Mouse (Mus musculus): Measurements from ENCODE around the gene Tcaf2. TPM values are rescaled to one million over a fixed set of nuclear protein-coding genes. Genes with fewer than 3 reads are reported as not detected.

Gene Tcaf2
- total RNA-seq, 2 experiments from 2014 or later, result 4.4 to 4.6 TPM

- intact Hi-C loops (cut with DNase I; ENCODE audit: low total_unique reads), result loop anchor here (5.0 kb wide), 2 partner anchors 356 to 821 kb away; no protein-coding TSS in a partner anchor
- DNase-seq, result no peak
Measured at GRCm38 (mm10) chr6:42582741-42583487, 62.1 kb downstream of the Tcaf2 start.

- DNase-seq, result no peak
- intact Hi-C loops (cut with DNase I; ENCODE audit: low total_unique reads), result no loop called here
Measured at GRCm38 (mm10) chr6:42578678-42579077, 66.4 kb downstream of the Tcaf2 start.

GRCm38 (mm10) chr6:42577433-42577832 lies 67.6 kb downstream of the Tcaf2 start:
- intact Hi-C loops (cut with DNase I; ENCODE audit: low total_unique reads), result no loop called here
- DNase-seq, result no peak

Other genes with a start within 250 kb of the Tcaf2 start
- gene Tas2r143, start 245.0 kb downstream of the Tcaf2 start, total RNA-seq (2021), result under 1 TPM in 1 of 2 experiments, not detected in 1; 0.44 TPM
- not detected for gene Tas2r135, start 239.8 kb downstream of the Tcaf2 start, total RNA-seq (2021)
- not detected for gene Tas2r126, start 210.7 kb downstream of the Tcaf2 start, total RNA-seq (2021)
- not detected for gene Olfr458, start 180.1 kb downstream of the Tcaf2 start, total RNA-seq (2021)
- gene Olfr457, start 168.9 kb downstream of the Tcaf2 start, total RNA-seq (2021), result not detected
- gene Olfr456, start 158.0 kb downstream of the Tcaf2 start, total RNA-seq (2021), result not detected
- not detected for gene Olfr455, start 97.7 kb downstream of the Tcaf2 start, total RNA-seq (2021)
- not detected for gene Tcaf3, start 47.6 kb downstream of the Tcaf2 start, total RNA-seq (2021)
- 10 to 100 TPM; 11.2 to 15.0 TPM for gene Tcaf1, start 64.8 kb upstream of the Tcaf2 start, total RNA-seq (2021)
- not detected for gene Olfr453, start 94.1 kb upstream of the Tcaf2 start, total RNA-seq (2021)
- not detected for gene Olfr38, start 111.2 kb upstream of the Tcaf2 start, total RNA-seq (2021)
- gene Olfr452, start 139.8 kb upstream of the Tcaf2 start, total RNA-seq (2021), result not detected
- not detected for gene Olfr450, start 166.7 kb upstream of the Tcaf2 start, total RNA-seq (2021)
- not detected for gene Olfr449, start 189.1 kb upstream of the Tcaf2 start, total RNA-seq (2021)
- not detected for gene Olfr448, start 245.2 kb upstream of the Tcaf2 start, total RNA-seq (2021)

All from gastrocnemius, postnatal 14 days (tissue).